Mouse (Mus musculus) myocyte (in vitro differentiated cells): Measurements from ENCODE around the gene Prkag2. TPM values are rescaled to one million over a fixed set of nuclear protein-coding genes. Genes with fewer than 3 reads are reported as not detected.

Experiments used
- H3K27me3 ChIP-seq: one replicate; pipeline ENCODE4 v1.6.1; 2011; ENCODE audit not compliant: control insufficient read depth, insufficient read depth, insufficient read length
- H3K36me3 ChIP-seq: one replicate; pipeline ENCODE4 v1.6.1; 2011; ENCODE audit not compliant: control insufficient read depth, insufficient read depth
- H3K4me2 ChIP-seq: one replicate; pipeline ENCODE4 v1.6.1; 2011; ENCODE audit warnings: low read depth, control low read depth
- H3K4me3 ChIP-seq: one replicate; pipeline ENCODE4 v1.5.1; 2011; ENCODE audit warnings: mild to moderate bottlenecking, control low read depth, moderate library complexity
- H3K79me2 ChIP-seq: one replicate; pipeline ENCODE4 v1.6.1; 2011; ENCODE audit not compliant: control insufficient read depth, insufficient read depth
- H3ac ChIP-seq: one replicate; pipeline ENCODE4 v1.6.1; 2011; ENCODE audit not compliant: control insufficient read depth, insufficient read length
- CEBPB ChIP-seq: IDR thresholded peaks from 2 replicates; pipeline ENCODE4 v1.6.1; 2011; ENCODE audit warnings: mild to moderate bottlenecking, moderate library complexity; ENCODE audit not compliant: poor library complexity, insufficient read depth, severe bottlenecking
- E2F4 ChIP-seq: IDR thresholded peaks from one replicate; pipeline ENCODE4 v1.6.1; 2011; ENCODE audit warnings: mild to moderate bottlenecking, control low read depth, moderate library complexity; ENCODE audit not compliant: insufficient read depth
- MAX ChIP-seq: IDR thresholded peaks from one replicate; pipeline ENCODE4 v1.6.1; 2011; ENCODE audit warnings: low read depth, mild to moderate bottlenecking, control low read depth
- MYOD1 ChIP-seq, 3 experiments: IDR thresholded peaks; one replicate each; pipeline ENCODE4 v1.6.1; 2011; ENCODE audit warnings: control low read depth in 2 of 3, low read depth in 2 of 3, mild to moderate bottlenecking in 2 of 3, moderate library complexity in 1 of 3; ENCODE audit not compliant: insufficient read length in 2 of 3, control insufficient read depth in 1 of 3
- MYOG ChIP-seq, 3 experiments: IDR thresholded peaks; one replicate each; pipeline ENCODE4 v1.6.1; 2011; ENCODE audit warnings: control low read depth in 2 of 3, low read depth in 2 of 3, mild to moderate bottlenecking in 2 of 3; ENCODE audit not compliant: insufficient read length in 2 of 3, control insufficient read depth in 1 of 3, insufficient read depth in 1 of 3
- POLR2A ChIP-seq: IDR thresholded peaks from one replicate; pipeline ENCODE4 v1.6.1; 2011; ENCODE audit warnings: low read depth, mild to moderate bottlenecking, control low read depth, moderate library complexity; ENCODE audit not compliant: insufficient read length
- POLR2AphosphoS2 ChIP-seq: IDR thresholded peaks from one replicate; pipeline ENCODE4 v1.6.1; 2011; ENCODE audit warnings: low read depth, control low read depth; ENCODE audit not compliant: insufficient read length
- REST ChIP-seq: IDR thresholded peaks from one replicate; pipeline ENCODE4 v1.6.1; 2011; ENCODE audit warnings: mild to moderate bottlenecking, control low read depth, moderate library complexity; ENCODE audit not compliant: insufficient read depth, insufficient read length
- SRF ChIP-seq: IDR thresholded peaks from one replicate; pipeline ENCODE4 v1.6.1; 2011; ENCODE audit warnings: low read depth; ENCODE audit not compliant: control insufficient read depth, insufficient read length
- TCF12 ChIP-seq: IDR thresholded peaks from one replicate; pipeline ENCODE4 v1.6.1; 2011; ENCODE audit warnings: mild to moderate bottlenecking, control low read depth; ENCODE audit not compliant: poor library complexity, insufficient read depth, severe bottlenecking
- TCF3 ChIP-seq: IDR thresholded peaks from one replicate; pipeline ENCODE4 v1.6.1; 2011; ENCODE audit warnings: low read depth, control low read depth; ENCODE audit not compliant: insufficient read length
- USF1 ChIP-seq: IDR thresholded peaks from one replicate; pipeline ENCODE4 v1.6.1; 2011; ENCODE audit warnings: low read depth, mild to moderate bottlenecking, control low read depth, moderate library complexity
- polyA plus RNA-seq: library from polyadenylated mRNA; unstranded; fragments of >200 nt; fragmentation: generic; extraction: Trizol; gene quantifications from one replicate; pipeline ENCODE4 v1.2.1, GENCODE M21; 2012; ENCODE audit warnings: missing spikeins

Gene Prkag2
- polyA plus RNA-seq, 1 experiment = 5.8 TPM

DNA sequence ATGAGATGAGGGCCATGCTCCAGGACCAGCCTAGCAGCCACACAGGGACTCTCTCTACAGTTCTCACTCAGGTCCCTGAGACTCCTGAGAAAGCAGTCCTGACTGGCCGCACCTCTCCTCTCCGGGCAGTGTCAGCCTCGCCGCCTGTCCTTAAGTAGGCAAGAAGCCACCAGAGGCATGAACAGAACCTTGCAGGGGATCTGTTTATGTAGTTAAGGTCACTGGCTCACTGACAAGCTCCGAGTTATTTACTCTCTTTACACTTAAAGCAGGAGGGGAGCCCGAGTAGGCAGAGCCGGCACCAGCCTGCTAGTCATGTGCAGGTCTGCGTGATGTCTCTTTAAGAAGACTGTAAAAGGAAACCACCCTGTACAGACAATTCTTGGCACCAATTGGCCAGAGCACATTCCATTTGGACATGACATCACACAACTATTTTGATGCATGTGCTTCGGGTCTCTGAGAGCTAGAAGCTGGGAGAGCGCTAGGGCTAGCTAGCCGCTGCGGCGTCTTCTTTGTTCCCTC, 104.8 kb downstream of the Prkag2 start:
- TF ChIP-seq TCF12 (no peak), POLR2AphosphoS2 (no peak), TCF3 (no peak), REST (no peak)
- Histone ChIP-seq H3K36me3 (no peaks in the 10 kb centered on the region), H3K27me3 (no peaks in the 10 kb centered on the region), H3K4me3 (peak overlapping the region; percentile 7), H3ac (no peak overlapping the region), H3K79me2 (no peaks in the 10 kb centered on the region), H3K4me2 (peak overlapping the region; percentile 85)

DNA sequence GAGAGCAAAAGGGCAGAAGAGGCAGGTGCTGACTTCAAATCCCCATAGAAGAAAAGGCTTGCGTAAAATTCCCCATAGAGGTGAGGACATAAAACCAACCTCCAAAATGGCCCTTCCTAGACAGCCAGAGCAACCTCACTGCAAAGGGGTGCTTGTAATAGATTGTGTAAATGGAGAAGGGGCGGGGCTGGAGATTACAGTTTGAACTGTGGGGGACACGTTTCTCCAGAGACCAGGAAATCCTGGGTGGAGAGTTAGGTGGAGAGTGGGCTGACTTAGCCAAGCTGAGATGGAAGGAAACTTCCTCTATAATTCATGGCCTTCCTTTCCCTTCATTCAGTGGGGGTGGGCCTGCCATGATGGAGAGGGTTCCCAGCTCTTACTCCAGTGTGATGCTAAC, 107.3 kb downstream of the Prkag2 start:
- H3K4me2 ChIP-seq = no peak overlapping the region

DNA sequence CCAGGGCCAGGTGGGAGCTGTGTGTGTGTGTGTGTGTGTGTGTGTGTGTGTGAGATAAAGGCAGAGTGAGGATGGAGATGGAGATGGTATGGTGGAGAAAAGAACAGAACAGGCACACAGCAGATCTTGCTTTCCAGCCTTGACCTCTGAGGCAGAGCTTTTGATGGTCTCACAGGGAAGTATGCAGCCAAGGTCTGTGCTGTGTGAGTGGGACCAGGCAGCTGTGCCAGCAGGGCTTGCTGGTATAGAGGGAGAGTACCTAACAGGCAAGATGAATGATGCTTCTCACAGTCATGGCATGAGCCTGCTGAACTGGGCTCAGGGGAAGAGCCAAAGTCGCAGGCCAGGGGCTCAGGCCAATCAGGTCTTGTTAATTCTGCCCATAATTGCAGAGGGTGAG, 108.9 kb downstream of the Prkag2 start:
- Histone ChIP-seq H3K4me3 (no peak overlapping the region), H3K79me2 (no peaks in the 10 kb centered on the region), H3K36me3 (no peaks in the 10 kb centered on the region), H3K4me2 (no peak overlapping the region), H3ac (no peak overlapping the region), H3K27me3 (no peaks in the 10 kb centered on the region)
- TF ChIP-seq REST = no peak
- TF ChIP-seq SRF = no peak
- TF ChIP-seq POLR2A = no peak
- TF ChIP-seq USF1 = no peak
- TF ChIP-seq TCF12 = no peak
- no peak for TF ChIP-seq MYOG (IDR thresholded peaks at IDR 0.05; ENCODE audit: control insufficient read depth in 1 of 3, insufficient read depth in 1 of 3, insufficient read length in 2 of 3, low read depth in 2 of 3)
- TF ChIP-seq MAX = no peak
- TF ChIP-seq CEBPB = no peak
- TF ChIP-seq POLR2AphosphoS2 = no peak
- no peak for TF ChIP-seq E2F4
- TF ChIP-seq TCF3 = no peak
- no peak for TF ChIP-seq MYOD1 (IDR thresholded peaks at IDR 0.05; ENCODE audit: control insufficient read depth in 1 of 3, insufficient read length in 2 of 3, low read depth in 2 of 3)

More for the DNA sequence above, 107.3 kb downstream of the Prkag2 start:
- Histone ChIP-seq H3K36me3 (no peaks in the 10 kb centered on the region), H3ac (no peak overlapping the region), H3K79me2 (no peaks in the 10 kb centered on the region), H3K4me3 (no peak overlapping the region), H3K27me3 (no peaks in the 10 kb centered on the region)
- TF ChIP-seq TCF12 (no peak), POLR2AphosphoS2 (no peak), USF1 (no peak), CEBPB (no peak), TCF3 (no peak), SRF (no peak)

DNA sequence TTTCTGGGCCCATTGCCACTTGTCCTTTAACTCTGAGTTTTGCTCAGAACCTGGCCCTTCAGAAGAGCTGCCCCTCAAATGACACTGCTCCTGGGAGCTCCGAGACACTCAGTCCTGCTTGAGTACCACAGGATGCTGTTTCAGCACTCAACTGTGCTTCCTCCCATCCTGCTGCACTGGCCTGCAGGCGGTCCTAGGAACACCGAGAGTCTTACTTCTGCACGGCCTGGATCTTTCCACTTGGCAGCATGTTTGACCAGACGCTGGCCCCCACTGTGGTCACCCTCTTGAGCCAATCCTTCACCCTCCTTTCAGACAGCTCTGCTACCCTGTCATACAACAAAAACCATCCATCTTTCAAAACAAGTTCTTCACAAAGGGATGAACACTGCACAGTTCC, 110.0 kb downstream of the Prkag2 start:
- TF ChIP-seq TCF12 = no peak
- no peak for TF ChIP-seq CEBPB
- Histone ChIP-seq H3ac (no peak overlapping the region), H3K36me3 (no peaks in the 10 kb centered on the region), H3K4me3 (no peak overlapping the region), H3K79me2 (no peaks in the 10 kb centered on the region), H3K27me3 (no peaks in the 10 kb centered on the region), H3K4me2 (no peak overlapping the region)

DNA sequence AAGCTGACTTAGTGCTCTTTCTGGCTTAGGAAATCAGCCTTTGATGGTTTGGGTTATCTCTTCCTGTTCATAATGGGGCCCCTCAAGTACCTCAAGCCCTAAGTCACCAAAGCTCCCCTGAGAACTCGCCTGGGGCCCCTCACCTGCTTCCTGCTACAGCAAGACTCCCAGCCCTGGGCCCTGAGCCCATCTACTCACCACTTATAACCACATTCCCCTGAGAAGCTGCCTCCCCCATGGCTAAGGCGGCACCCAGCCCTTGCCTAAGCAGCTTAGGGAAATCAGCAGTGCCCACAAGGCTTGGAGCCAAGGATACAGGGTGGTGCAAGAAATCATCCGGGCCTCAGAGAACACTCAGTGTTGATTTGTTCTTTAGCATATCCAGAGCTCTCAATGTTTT, 110.8 kb downstream of the Prkag2 start:
- Histone ChIP-seq H3K27me3 (no peaks in the 10 kb centered on the region), H3K4me3 (no peak overlapping the region), H3K36me3 (no peaks in the 10 kb centered on the region), H3K79me2 (no peaks in the 10 kb centered on the region), H3K4me2 (no peak overlapping the region), H3ac (no peak overlapping the region)
- TF ChIP-seq MAX = no peak
- no peak for TF ChIP-seq MYOG (IDR thresholded peaks at IDR 0.05; ENCODE audit: control insufficient read depth in 1 of 3, insufficient read depth in 1 of 3, insufficient read length in 2 of 3, low read depth in 2 of 3)
- no peak for TF ChIP-seq USF1

DNA sequence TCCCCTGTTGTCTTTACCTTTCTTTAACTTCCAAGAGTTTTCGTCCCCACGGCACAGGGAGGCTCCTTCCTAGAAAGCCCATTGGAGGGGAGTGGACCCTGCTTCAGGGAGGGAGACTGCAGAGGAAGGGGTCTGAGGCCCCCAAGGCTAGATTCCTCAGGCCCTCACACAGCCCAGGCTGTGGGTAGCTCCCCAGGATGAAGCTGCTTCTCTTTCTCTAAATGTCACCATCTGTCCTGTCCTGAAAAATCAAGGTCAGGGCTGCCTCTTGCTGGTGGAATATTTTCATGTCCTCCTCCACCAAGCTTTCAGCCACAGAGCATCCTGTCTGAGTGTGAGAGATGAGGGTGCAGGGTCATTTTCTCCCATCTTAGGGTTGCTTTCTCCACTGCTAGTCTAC, 113.5 kb downstream of the Prkag2 start:
- TF ChIP-seq TCF12 (no peak), SRF (no peak), POLR2AphosphoS2 (no peak), USF1 (no peak), TCF3 (no peak), REST (no peak), CEBPB (no peak), MYOG (IDR thresholded peaks at IDR 0.05; ENCODE audit: control insufficient read depth in 1 of 3, insufficient read depth in 1 of 3, insufficient read length in 2 of 3, low read depth in 2 of 3) (no peak), MYOD1 (IDR thresholded peaks at IDR 0.05; ENCODE audit: control insufficient read depth in 1 of 3, insufficient read length in 2 of 3, low read depth in 2 of 3) (no peak), MAX (no peak), POLR2A (no peak), E2F4 (no peak)
- Histone ChIP-seq H3ac (no peak overlapping the region), H3K4me2 (no peak overlapping the region), H3K27me3 (peaks cover 3% of the 10 kb centered on the region), H3K4me3 (no peak overlapping the region), H3K79me2 (no peaks in the 10 kb centered on the region), H3K36me3 (no peaks in the 10 kb centered on the region)
